Mouse (Mus musculus) thymus, adult 2 months (tissue): Measurements from ENCODE around the gene Rad51d. TPM values are rescaled to one million over a fixed set of nuclear protein-coding genes. Genes with fewer than 3 reads are reported as not detected.

Experiments used
- DNase-seq: peaks from one replicate; pipeline ENCODE4 v3.0.0; 2021
- H3K27ac ChIP-seq: fragments of 200-500 bp; 2 replicates; pipeline ENCODE4 v1.5.1; 2012; ENCODE audit warnings: low read length, control low read depth; ENCODE audit not compliant: control insufficient read depth, insufficient read depth
- H3K27me3 ChIP-seq: fragments of 200-500 bp; 2 replicates; pipeline ENCODE4 v1.6.1; 2012; ENCODE audit warnings: mild to moderate bottlenecking, low read length, moderate library complexity, mixed read lengths; ENCODE audit not compliant: control insufficient read depth, insufficient read depth
- H3K36me3 ChIP-seq: fragments of 200-500 bp; 2 replicates; pipeline ENCODE4 v1.6.1; 2012; ENCODE audit warnings: mild to moderate bottlenecking, low read length, moderate library complexity; ENCODE audit not compliant: control insufficient read depth, insufficient read depth
- H3K4me1 ChIP-seq: fragments of 200-500 bp; replicated peaks from 2 replicates; pipeline ENCODE4 v1.6.1; 2012; ENCODE audit warnings: low read length; ENCODE audit not compliant: control insufficient read depth, insufficient read depth
- H3K4me3 ChIP-seq: fragments of 200-500 bp; 2 replicates; pipeline ENCODE4 v1.5.1; 2012; ENCODE audit warnings: mild to moderate bottlenecking, low read length, control low read depth, moderate library complexity; ENCODE audit not compliant: control insufficient read depth, insufficient read depth
- CTCF ChIP-seq: fragments of 200-500 bp; IDR thresholded peaks from 2 replicates; pipeline ENCODE4 v1.5.1; 2012; ENCODE audit warnings: mild to moderate bottlenecking, control low read depth, low read length, moderate library complexity, borderline replicate concordance; ENCODE audit not compliant: control insufficient read depth, poor library complexity, insufficient read depth; ENCODE audit errors: extremely low read depth
- POLR2A ChIP-seq: fragments of 200-500 bp; IDR thresholded peaks from 2 replicates; pipeline ENCODE4 v1.6.1; 2012; ENCODE audit warnings: mild to moderate bottlenecking, low read length, control low read depth, moderate library complexity; ENCODE audit not compliant: control insufficient read depth, poor library complexity, insufficient read depth; ENCODE audit errors: extremely low read depth
- WGBS: fragments of 180-500 bp; shearing (Covaris S2); methylation state at CpG from one replicate; pipeline ENCODE4 v1.1.7; 2018; 5-methylcytosine and 5-hydroxymethylcytosine counted together
- polyA plus RNA-seq: library from polyadenylated mRNA; depleted of rRNA; stranded (reverse); fragments of >200 nt; gene quantifications from 2 replicates; pipeline ENCODE4 v1.2.3, GENCODE M21; 2012

Rad51d gene
- polyA plus RNA-seq, 1 experiment = 22.6 TPM

- Histone ChIP-seq H3K36me3 (no peaks in the 10 kb centered on the region), H3K27me3 (no peaks in the 10 kb centered on the region), H3K4me3 (no peak overlapping the region), H3K27ac (no peak overlapping the region), H3K4me1 (no peaks in the 10 kb centered on the region; the same call in 1 of the 2 replicates)
- WGBS = 85% methylated on average over 11 of the region's 11 CpGs
- DNase-seq = no peak
- TF ChIP-seq POLR2A (no peak), CTCF (no peak)
These were observed 38.3 kb downstream of the Rad51d start for GRCm38 (mm10) chr11:82852115-82852514.

- Histone ChIP-seq H3K27me3 (no peaks in the 10 kb centered on the region), H3K4me1 (peaks cover 8% of the 10 kb centered on the region), H3K27ac (no peak overlapping the region), H3K4me3 (no peak overlapping the region), H3K36me3 (no peaks in the 10 kb centered on the region)
- TF ChIP-seq POLR2A (no peak), CTCF (no peak)
- no peak for DNase-seq
- WGBS = 74% methylated on average over 5 of the region's 5 CpGs
These were observed 40.2 kb downstream of the Rad51d start for GRCm38 (mm10) chr11:82850259-82850658.

- 94% methylated on average over 6 of the region's 6 CpGs for WGBS
- TF ChIP-seq POLR2A (no peak), CTCF (no peak)
- no peaks in the 10 kb centered on the region for H3K36me3 ChIP-seq
These were observed 42.8 kb downstream of the Rad51d start for GRCm38 (mm10) chr11:82847571-82848000.

GRCm38 (mm10) chr11:82846938-82847337 lies 43.5 kb downstream of the Rad51d start:
- Histone ChIP-seq H3K4me1 (peaks cover 8% of the 10 kb centered on the region), H3K27ac (no peak overlapping the region), H3K4me3 (no peak overlapping the region), H3K36me3 (no peaks in the 10 kb centered on the region), H3K27me3 (no peaks in the 10 kb centered on the region)
- WGBS = 91% methylated on average over 3 of the region's 3 CpGs
- no peak for DNase-seq
- no peak for TF ChIP-seq CTCF

More at GRCm38 (mm10) chr11:82847571-82848000, 42.8 kb downstream of the Rad51d start:
- Histone ChIP-seq H3K27ac (no peak overlapping the region), H3K4me3 (no peak overlapping the region), H3K4me1 (peaks cover 8% of the 10 kb centered on the region), H3K27me3 (no peaks in the 10 kb centered on the region)
- DNase-seq = no peak

GRCm38 (mm10) chr11:82846079-82846436 lies 44.4 kb downstream of the Rad51d start:
- no peak for TF ChIP-seq CTCF
- no peak for TF ChIP-seq POLR2A
- Histone ChIP-seq H3K27me3 (no peaks in the 10 kb centered on the region), H3K27ac (no peak overlapping the region), H3K4me3 (no peak overlapping the region), H3K4me1 (peaks cover 8% of the 10 kb centered on the region), H3K36me3 (no peaks in the 10 kb centered on the region)
- no peak for DNase-seq
- WGBS = 47% methylated on average over 4 of the region's 4 CpGs

- Histone ChIP-seq H3K4me1 (peaks cover 8% of the 10 kb centered on the region), H3K36me3 (no peaks in the 10 kb centered on the region), H3K27me3 (no peaks in the 10 kb centered on the region), H3K27ac (no peak overlapping the region), H3K4me3 (no peak overlapping the region)
- no peak for DNase-seq
- TF ChIP-seq POLR2A (no peak), CTCF (no peak)
- 8% methylated on average over 16 of the region's 16 CpGs for WGBS
These were observed 44.9 kb downstream of the Rad51d start for GRCm38 (mm10) chr11:82845415-82846078.
